8 mouse cellular contexts compared by ENCODE assay signal in the genomic region with DNA sequence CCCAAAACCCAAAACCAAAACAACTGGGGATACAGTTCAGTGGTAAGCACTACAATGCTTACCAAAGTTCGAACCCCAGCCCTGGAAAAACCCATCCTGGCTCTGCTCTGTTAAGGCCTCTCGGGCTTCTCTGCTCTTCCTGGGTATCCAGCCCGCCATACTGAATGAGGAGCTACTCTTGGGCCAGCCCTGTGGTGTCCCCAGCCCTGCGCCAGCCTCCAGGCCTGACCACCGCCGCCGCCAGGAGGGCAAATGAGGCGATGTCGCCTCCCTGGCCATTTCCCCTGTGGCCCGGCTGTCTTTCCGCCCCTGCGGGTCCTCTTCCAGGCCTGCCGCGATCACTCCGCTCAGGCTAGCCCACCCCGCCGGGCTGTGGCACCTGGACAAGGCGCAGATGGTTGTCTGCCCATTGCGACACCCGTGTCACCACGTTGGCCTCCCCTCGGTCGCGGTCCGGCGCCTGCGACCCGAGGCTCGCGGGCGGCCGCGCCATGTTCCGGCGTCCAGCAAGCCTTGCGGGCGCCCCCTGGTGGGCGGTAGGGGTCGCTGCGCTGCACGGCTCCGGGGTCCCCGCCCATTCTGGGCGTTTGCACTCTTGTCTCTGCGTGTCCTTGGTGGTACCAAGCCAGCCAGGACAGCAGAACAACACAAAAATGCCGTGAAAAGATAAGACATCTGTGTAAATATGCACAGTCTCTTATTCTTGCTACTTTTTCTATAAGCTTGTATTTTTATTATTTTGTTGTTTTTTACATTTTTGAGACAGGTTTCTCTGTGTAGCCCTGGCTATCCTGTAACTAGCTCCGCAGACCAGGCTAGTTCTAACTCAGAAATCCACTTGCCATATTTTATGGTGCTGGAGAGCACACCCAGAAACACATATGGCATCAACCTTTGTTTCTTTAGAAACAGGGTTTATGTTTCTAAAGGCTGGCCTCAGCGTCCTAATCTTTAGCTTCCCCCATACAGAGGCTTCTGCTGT. TPM values are rescaled to one million over a fixed set of nuclear protein-coding genes. Genes with fewer than 3 reads are reported as not detected.
DNase-seq lines count a peak whose midpoint lies in the region; ATAC-seq and TF ChIP-seq lines count a peak whose summit lies in the region.

A gene (minus strand): TSS at position 595 of the 982 bp plus-strand sequence.

- peak; percentile 90 for ATAC-seq in embryonic facial prominence, embryonic 15.5 days (ENCODE audit: insufficient number of reproducible peaks, low FRiP score, low TSS enrichment, low read depth)
- ATAC-seq in kidney, embryonic 14.5 days (ENCODE audit: low FRiP score, low TSS enrichment): peak; percentile 96
- peak; percentile 87 for ATAC-seq in limb, embryonic 15.5 days (ENCODE audit: insufficient number of reproducible peaks, low FRiP score, low TSS enrichment, low read depth)

- WGBS in bone marrow, adult 2 months: 5% methylated on average over 48 of the region's 48 CpGs
- WGBS in embryonic facial prominence, embryonic 15.5 days: 5% methylated on average over 48 of the region's 48 CpGs
- 5% methylated on average over 48 of the region's 48 CpGs for WGBS in kidney, embryonic 14.5 days
- WGBS in limb, embryonic 15.5 days: 5% methylated on average over 48 of the region's 48 CpGs

- no peaks in the 10 kb centered on the region for H3K4me1 ChIP-seq in bone marrow, adult 2 months (ENCODE audit: control insufficient read depth, insufficient read depth, low read length)
- peaks cover 4% of the 10 kb centered on the region; the same call in 1 of the 2 replicates for H3K4me1 ChIP-seq in embryonic facial prominence, embryonic 15.5 days
- H3K4me1 ChIP-seq in kidney, embryonic 14.5 days (ENCODE audit: control insufficient read depth, insufficient read depth, low read length): no peaks in the 10 kb centered on the region
- H3K4me1 ChIP-seq in limb, embryonic 15.5 days: no peaks in the 10 kb centered on the region

- DNase-seq in 416B (ENCODE audit: low read depth): peak; percentile 87
- peak; percentile 85 to 92 for DNase-seq in heart, adult 9 months (ENCODE audit: low spot score in 2 of 2)
- DNase-seq in monocyte, adult 2 months (ENCODE audit: low read depth in 1 of 2, low spot score in 2 of 2): peak; percentile 58 to 83
- DNase-seq in spleen, postnatal 36 days (ENCODE audit: low spot score in 2 of 2): peak; percentile 77 to 78

- peak within 1 kb of the TSS; percentile 88 for H3K9ac ChIP-seq in embryonic facial prominence, embryonic 15.5 days
- peak within 1 kb of the TSS; percentile 89 for H3K9ac ChIP-seq in kidney, embryonic 14.5 days (ENCODE audit: low read depth, low read length)
- H3K9ac ChIP-seq in limb, embryonic 15.5 days: peak within 1 kb of the TSS; percentile 95

- no peaks in the 10 kb centered on the region for H3K9me3 ChIP-seq in embryonic facial prominence, embryonic 15.5 days (replicated peaks)
- no peaks in the 10 kb centered on the region for H3K9me3 ChIP-seq in kidney, embryonic 14.5 days (ENCODE audit: control insufficient read depth, low read length)
- H3K9me3 ChIP-seq in limb, embryonic 15.5 days: no peaks in the 10 kb centered on the region

- peak; percentile 68 for TF ChIP-seq CTCF in bone marrow, adult 2 months (IDR thresholded peaks at IDR 0.05; ENCODE audit: control insufficient read depth, insufficient read depth, low read length)

- 0 out of 2 replicates have a peak, but pooled peaks cover 2% of the 10 kb centered on the region for H3K36me3 ChIP-seq in embryonic facial prominence, embryonic 15.5 days
- no peaks in the 10 kb centered on the region for H3K36me3 ChIP-seq in kidney, embryonic 14.5 days (ENCODE audit: control insufficient read depth, insufficient read depth, low read length)
- no peaks in the 10 kb centered on the region for H3K36me3 ChIP-seq in limb, embryonic 15.5 days

- peak within 1 kb of the TSS; percentile 60 for H3K4me2 ChIP-seq in embryonic facial prominence, embryonic 15.5 days (replicated peaks)
- peak within 1 kb of the TSS; percentile 67 for H3K4me2 ChIP-seq in kidney, embryonic 14.5 days (replicated peaks; ENCODE audit: low read depth, low read length)
- peak within 1 kb of the TSS; percentile 64 for H3K4me2 ChIP-seq in limb, embryonic 15.5 days

- no peaks in the 10 kb centered on the region for H3K27me3 ChIP-seq in embryonic facial prominence, embryonic 15.5 days
- H3K27me3 ChIP-seq in kidney, embryonic 14.5 days (ENCODE audit: control insufficient read depth, insufficient read depth, low read length): no peaks in the 10 kb centered on the region
- H3K27me3 ChIP-seq in limb, embryonic 15.5 days: no peaks in the 10 kb centered on the region

- peak within 1 kb of the TSS; percentile 71 for H3K4me3 ChIP-seq in bone marrow, adult 2 months (replicated peaks; ENCODE audit: control insufficient read depth, low read depth, low read length)
- peak within 1 kb of the TSS; percentile 78 for H3K4me3 ChIP-seq in embryonic facial prominence, embryonic 15.5 days (replicated peaks)
- H3K4me3 ChIP-seq in kidney, embryonic 14.5 days (ENCODE audit: low read length): peak within 1 kb of the TSS; percentile 63
- peak within 1 kb of the TSS; percentile 72 for H3K4me3 ChIP-seq in limb, embryonic 15.5 days

- peak within 1 kb of the TSS; percentile 53 for H3K27ac ChIP-seq in bone marrow, adult 2 months (ENCODE audit: control insufficient read depth, insufficient read depth, low read depth, low read length, poor library complexity)
- peak within 1 kb of the TSS; percentile 73; the same call in 1 of the 2 replicates for H3K27ac ChIP-seq in embryonic facial prominence, embryonic 15.5 days (replicated peaks)
- H3K27ac ChIP-seq in kidney, embryonic 14.5 days (ENCODE audit: low read depth, low read length): peak within 1 kb of the TSS; percentile 73
- H3K27ac ChIP-seq in limb, embryonic 15.5 days: peak within 1 kb of the TSS; percentile 61

- TF ChIP-seq POLR2A in bone marrow, adult 2 months (IDR thresholded peaks at IDR 0.05; ENCODE audit: borderline replicate concordance, control insufficient read depth, low read depth, low read length): peak; percentile 59; the same call in 1 of the 2 replicates

RNA-seq across cellular contexts. Expression of the gene that starts here (rescaled TPM):
- polyA plus RNA-seq in bone marrow, adult 2 months (2011; ENCODE audit: insufficient read depth, insufficient read length, low replicate concordance, missing spikeins): 2.6 TPM in 1 of 2 replicates, not detected in the other
- polyA plus RNA-seq in embryonic facial prominence, embryonic 15.5 days (2015; fragmentation: Nextera tagmentation; extraction: Ambion mirVana): 9.6 and 9.9 TPM in 2 replicates
- polyA plus RNA-seq in kidney, embryonic 14.5 days (2014; fragmentation: Nextera tagmentation; extraction: Ambion mirVana): 5.1 and 5.7 TPM in 2 replicates
- polyA plus RNA-seq in limb, embryonic 15.5 days (2015; fragmentation: Nextera tagmentation; extraction: Ambion mirVana): 7.9 and 8.4 TPM in 2 replicates

Comparison
In these comparisons a context has a peak if more than half of its experiments do, and no peak if none do; other contexts are left out.
1. Peak in every context shown above with its lines: DNase-seq, ATAC-seq, H3K4me3 ChIP-seq and H3K27ac ChIP-seq.